Mouse (Mus musculus): ENCODE data around the gene Olfr464. TPM values are rescaled to one million over a fixed set of nuclear protein-coding genes. Genes with fewer than 3 reads are reported as not detected.

The Olfr464 gene
- total and polyA plus RNA-seq, 3 experiments, result not detected

DNA sequence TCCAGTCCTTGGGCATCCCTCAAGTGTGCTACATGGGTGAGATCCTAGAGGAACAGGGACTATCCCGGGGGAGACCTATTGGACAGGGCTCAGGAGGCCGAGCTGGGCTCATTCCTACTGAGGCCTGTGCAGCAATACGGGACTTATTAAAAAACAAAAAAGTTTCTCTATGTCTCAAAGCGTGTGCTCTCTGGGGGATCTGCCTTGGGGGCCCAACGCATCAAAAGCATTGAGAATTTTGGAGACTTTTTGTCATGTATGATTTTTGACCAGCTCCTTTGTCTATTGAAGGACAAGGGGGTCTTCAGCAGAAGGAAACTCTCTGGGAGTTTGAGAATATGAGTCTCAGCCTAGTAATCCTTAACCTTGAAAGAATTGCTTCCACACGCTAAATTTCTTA, 28.6 kb downstream of the Olfr464 start, which contains the start of gene Olfr462:
Olfr462 (minus strand) TSS at position 101 of the 400 bp plus-strand sequence.
- Histone ChIP-seq H3K79me2 (replicated peaks; ENCODE audit: control insufficient read depth, extremely low read depth, insufficient read depth, poor library complexity, severe bottlenecking) (no peaks in the 10 kb centered on the region), H3K27me3 (replicated peaks) (peaks cover 48% of the 10 kb centered on the region), H3K27ac (ENCODE audit: insufficient read depth, low read depth) (no peak within 1 kb of the TSS), H3K9me3 (replicated peaks; ENCODE audit: low read length) (no peaks in the 10 kb centered on the region), H3K9ac (ENCODE audit: insufficient read depth, low read depth) (no peak within 1 kb of the TSS), H3K4me3 (replicated peaks in 1 of 3; ENCODE audit: low read depth in 2 of 3, low read length in 2 of 3, poor library complexity in 1 of 3) (no peak within 1 kb of the TSS), H3K4me2 (ENCODE audit: insufficient read depth, low read depth, poor library complexity, severe bottlenecking) (no peak within 1 kb of the TSS), H3K36me3 (replicated peaks in 1 of 2; ENCODE audit: control insufficient read depth in 1 of 2, insufficient read depth in 1 of 2, low read length in 1 of 2) (no peaks in the 10 kb centered on the region), H3K4me1 (ENCODE audit: control insufficient read depth in 1 of 2, insufficient read depth in 2 of 2) (peaks cover 0 to 12% of the 10 kb centered on the region in 2 experiments; a peak in 1 of 4 replicates)
- no peak for DNase-seq (ENCODE audit: extremely low read depth)
- in situ Hi-C loops (cut with MboI; ENCODE audit: low pct_ligation_motif_present, low pct_unique_long_range_greater_than_20kb, low sequenced_read_pairs) (no loop called here), dilution Hi-C loops (cut with MboI; ENCODE audit: extremely low pct_ligation_motif_present, extremely low pct_unique_long_range_greater_than_20kb, low sequenced_read_pairs) (no loop called here)
- TF ChIP-seq ZMIZ1 (IDR thresholded peaks at IDR 0.05; ENCODE audit: low read depth, low read length), result no peak
- TF ChIP-seq RAD21 (IDR thresholded peaks at IDR 0.05; ENCODE audit: low read depth, low read length), result no peak
- TF ChIP-seq IRF4 (IDR thresholded peaks at IDR 0.05; ENCODE audit: low read depth, low read length), result no peak
- no peak for TF ChIP-seq KAT2A (IDR thresholded peaks at IDR 0.05; ENCODE audit: insufficient replicate concordance, low read length)
- TF ChIP-seq ZC3H11A (IDR thresholded peaks at IDR 0.05; ENCODE audit: low read depth, low read length), result no peak
- no peak for TF ChIP-seq E2F4 (IDR thresholded peaks at IDR 0.05; ENCODE audit: insufficient replicate concordance, low read depth, low read length)
- no peak for TF ChIP-seq CHD2 (IDR thresholded peaks at IDR 0.05; ENCODE audit: low read length)
- no peak for TF ChIP-seq MAZ (IDR thresholded peaks at IDR 0.05; ENCODE audit: low read depth, low read length)
- TF ChIP-seq ZNF384 (IDR thresholded peaks at IDR 0.05; ENCODE audit: low read depth, low read length), result no peak
- TF ChIP-seq UBTF (IDR thresholded peaks at IDR 0.05; ENCODE audit: low read depth, low read length), result no peak
- TF ChIP-seq CHD1 (IDR thresholded peaks at IDR 0.05; ENCODE audit: low read depth, low read length), result no peak
- no peak for TF ChIP-seq NELFE (IDR thresholded peaks at IDR 0.05; ENCODE audit: low read depth, low read length)
- TF ChIP-seq POLR2A (IDR thresholded peaks at IDR 0.05; ENCODE audit: low read depth, low read length), result no peak
- no peak for TF ChIP-seq SMC3 (IDR thresholded peaks at IDR 0.05; ENCODE audit: low read depth, low read length)
- no peak for TF ChIP-seq NRF1 (IDR thresholded peaks at IDR 0.05; ENCODE audit: low read depth, low read length)
- no peak for TF ChIP-seq CTCF (conservative IDR thresholded peaks at IDR 0.05 in 1 of 2, IDR thresholded peaks at IDR 0.05 in 1 of 2; ENCODE audit: low read depth in 2 of 2, low read length in 2 of 2)
- no peak for TF ChIP-seq POLR2AphosphoS2 (IDR thresholded peaks at IDR 0.05; ENCODE audit: low read depth, low read length)

DNA sequence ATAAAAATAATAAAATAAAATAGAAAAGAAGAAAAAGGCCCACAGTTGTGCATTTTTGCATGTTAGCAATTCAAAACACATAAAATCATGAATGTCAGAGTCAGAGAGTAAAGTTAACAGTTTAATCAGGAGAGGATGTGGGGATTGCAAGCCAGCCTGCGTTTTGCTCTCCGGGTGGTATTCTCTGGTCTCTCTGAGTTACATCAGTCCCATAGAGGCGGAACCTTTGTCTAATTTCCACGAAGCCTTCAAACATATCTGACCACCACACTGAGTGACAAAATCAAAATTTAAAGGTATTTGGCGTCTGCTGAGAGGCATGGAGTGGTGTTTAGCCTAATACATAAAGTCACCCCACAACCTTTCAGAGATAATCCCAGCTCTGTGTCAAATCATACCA, 35.9 kb downstream of the Olfr464 start:
- H3K27me3 ChIP-seq (replicated peaks), result peaks cover 45% of the 10 kb centered on the region
- H3K9ac ChIP-seq (ENCODE audit: insufficient read depth, low read depth), result no peak overlapping the region
- H3K36me3 ChIP-seq (replicated peaks in 1 of 2; ENCODE audit: control insufficient read depth in 1 of 2, insufficient read depth in 1 of 2, low read length in 1 of 2), result no peaks in the 10 kb centered on the region
- H3K27ac ChIP-seq (ENCODE audit: insufficient read depth, low read depth), result no peak overlapping the region
- peaks cover 2% of the 10 kb centered on the region for H3K9me3 ChIP-seq (replicated peaks; ENCODE audit: low read length)
- TF ChIP-seq CHD2 (IDR thresholded peaks at IDR 0.05; ENCODE audit: low read length), result no peak
- TF ChIP-seq USF1 (IDR thresholded peaks at IDR 0.05; ENCODE audit: low read depth, low read length), result no peak
- no peak for TF ChIP-seq POLR2AphosphoS2 (IDR thresholded peaks at IDR 0.05; ENCODE audit: low read depth, low read length)
- no peak for TF ChIP-seq TBP (conservative IDR thresholded peaks at IDR 0.05; ENCODE audit: low read depth, low read length)
- no peak for TF ChIP-seq SMC3 (IDR thresholded peaks at IDR 0.05; ENCODE audit: low read depth, low read length)
- TF ChIP-seq MXI1 (IDR thresholded peaks at IDR 0.05; ENCODE audit: low read depth, low read length), result no peak
- no peak for TF ChIP-seq MAFK (IDR thresholded peaks at IDR 0.05; ENCODE audit: insufficient replicate concordance, low read length)
- TF ChIP-seq ZKSCAN1 (IDR thresholded peaks at IDR 0.05; ENCODE audit: borderline replicate concordance, low read depth, low read length), result no peak
- no peak for TF ChIP-seq MYC (IDR thresholded peaks at IDR 0.05; ENCODE audit: low read depth, low read length)
- TF ChIP-seq NELFE (IDR thresholded peaks at IDR 0.05; ENCODE audit: low read depth, low read length), result no peak
- no peak for TF ChIP-seq ETS1 (conservative IDR thresholded peaks at IDR 0.05; ENCODE audit: low read depth, low read length)
- TF ChIP-seq RAD21 (IDR thresholded peaks at IDR 0.05; ENCODE audit: low read depth, low read length), result no peak
- TF ChIP-seq CHD1 (IDR thresholded peaks at IDR 0.05; ENCODE audit: low read depth, low read length), result no peak
- no peak for TF ChIP-seq MAX (IDR thresholded peaks at IDR 0.05; ENCODE audit: low read length)
- no peak for TF ChIP-seq ZC3H11A (IDR thresholded peaks at IDR 0.05; ENCODE audit: low read depth, low read length)
- TF ChIP-seq E2F4 (IDR thresholded peaks at IDR 0.05; ENCODE audit: insufficient replicate concordance, low read depth, low read length), result no peak
- no peak for TF ChIP-seq MEF2A (IDR thresholded peaks at IDR 0.05; ENCODE audit: borderline replicate concordance, low read depth, low read length)
- no peak for TF ChIP-seq UBTF (IDR thresholded peaks at IDR 0.05; ENCODE audit: low read depth, low read length)
- no peak for TF ChIP-seq KAT2A (IDR thresholded peaks at IDR 0.05; ENCODE audit: insufficient replicate concordance, low read length)
- no peak overlapping the region for H3K4me2 ChIP-seq (ENCODE audit: insufficient read depth, low read depth, poor library complexity, severe bottlenecking)
- H3K79me2 ChIP-seq (replicated peaks; ENCODE audit: control insufficient read depth, extremely low read depth, insufficient read depth, poor library complexity, severe bottlenecking), result no peaks in the 10 kb centered on the region
- H3K4me3 ChIP-seq (replicated peaks in 1 of 3; ENCODE audit: low read depth in 2 of 3, low read length in 2 of 3, poor library complexity in 1 of 3), result no peak overlapping the region
- no peak for DNase-seq (ENCODE audit: extremely low read depth)
- in situ Hi-C loops (cut with MboI; ENCODE audit: low pct_ligation_motif_present, low pct_unique_long_range_greater_than_20kb, low sequenced_read_pairs) (no loop called here), dilution Hi-C loops (cut with MboI; ENCODE audit: extremely low pct_ligation_motif_present, extremely low pct_unique_long_range_greater_than_20kb, low sequenced_read_pairs) (no loop called here)
- H3K4me1 ChIP-seq (ENCODE audit: control insufficient read depth in 1 of 2, insufficient read depth in 2 of 2), result 0 out of 4 replicates have a peak, but pooled peaks cover 0 to 6% of the 10 kb centered on the region in 2 experiments
